Mouse (Mus musculus) gonadal fat pad, adult 2 months (tissue): ENCODE measurements around the gene Iffo2. TPM values are rescaled to one million over a fixed set of nuclear protein-coding genes. Genes with fewer than 3 reads are reported as not detected.
"Not testable (repeated sequence)": the region's sequence is repeated elsewhere in the genome, so short reads cannot be mapped to it uniquely, and the experiment has no call there.

Experiments used
- DNase-seq: peaks from one replicate; pipeline ENCODE4 v3.0.0-alpha.2; 2012; ENCODE audit warnings: low read depth
- polyA plus RNA-seq: library from polyadenylated mRNA; depleted of rRNA; stranded (reverse); fragments of >200 nt; gene quantifications from 2 replicates; pipeline ENCODE4 v1.2.3, GENCODE M21; 2012; rRNA removed

Gene Iffo2
- polyA plus RNA-seq = 7.0 and 7.3 TPM in 2 replicates

DNA sequence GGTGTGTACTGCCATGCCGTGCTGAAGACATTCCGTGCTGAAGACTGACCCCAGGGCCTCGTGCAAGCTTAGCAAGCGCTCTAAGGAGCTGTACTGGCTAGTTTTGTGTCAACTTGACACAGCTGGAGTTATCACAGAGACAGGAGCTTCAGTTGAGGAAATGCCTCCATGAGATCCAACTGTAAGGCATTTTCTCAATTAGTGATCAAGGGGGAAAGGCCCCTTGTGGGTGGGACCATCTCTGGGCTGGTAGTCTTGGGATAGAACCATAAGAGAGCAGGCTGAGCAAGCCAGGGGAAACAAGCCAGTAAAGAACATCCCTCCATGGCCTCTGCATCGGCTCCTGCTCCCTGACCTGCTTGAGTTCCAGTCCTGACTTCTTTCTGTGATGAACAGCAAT lies at the start of gene Iffo2:
Iffo2 (plus strand) TSS at position 301 of the 400 bp plus-strand sequence.
- DNase-seq = not testable (repeated sequence)

DNA sequence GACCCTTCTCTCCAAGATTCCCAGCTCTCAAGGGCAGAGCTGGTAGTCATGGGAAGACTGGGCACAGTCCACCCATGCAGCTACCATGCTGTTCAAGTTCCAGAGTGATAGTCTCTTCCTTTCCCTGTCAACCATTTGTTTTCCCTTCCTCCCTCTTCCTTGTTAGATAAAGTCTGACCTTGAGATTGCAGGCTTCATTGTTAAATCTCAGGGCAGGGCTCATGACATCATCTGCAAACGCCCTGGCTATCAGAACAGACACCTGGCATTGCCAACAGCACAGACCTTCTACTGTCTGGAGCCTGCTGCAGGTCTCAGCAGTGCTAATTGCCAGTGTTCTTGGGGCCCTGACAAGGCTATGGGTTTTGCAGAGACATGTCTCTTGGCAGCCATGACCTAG lies 48.9 kb upstream of the Iffo2 start:
- DNase-seq = no peak

DNA sequence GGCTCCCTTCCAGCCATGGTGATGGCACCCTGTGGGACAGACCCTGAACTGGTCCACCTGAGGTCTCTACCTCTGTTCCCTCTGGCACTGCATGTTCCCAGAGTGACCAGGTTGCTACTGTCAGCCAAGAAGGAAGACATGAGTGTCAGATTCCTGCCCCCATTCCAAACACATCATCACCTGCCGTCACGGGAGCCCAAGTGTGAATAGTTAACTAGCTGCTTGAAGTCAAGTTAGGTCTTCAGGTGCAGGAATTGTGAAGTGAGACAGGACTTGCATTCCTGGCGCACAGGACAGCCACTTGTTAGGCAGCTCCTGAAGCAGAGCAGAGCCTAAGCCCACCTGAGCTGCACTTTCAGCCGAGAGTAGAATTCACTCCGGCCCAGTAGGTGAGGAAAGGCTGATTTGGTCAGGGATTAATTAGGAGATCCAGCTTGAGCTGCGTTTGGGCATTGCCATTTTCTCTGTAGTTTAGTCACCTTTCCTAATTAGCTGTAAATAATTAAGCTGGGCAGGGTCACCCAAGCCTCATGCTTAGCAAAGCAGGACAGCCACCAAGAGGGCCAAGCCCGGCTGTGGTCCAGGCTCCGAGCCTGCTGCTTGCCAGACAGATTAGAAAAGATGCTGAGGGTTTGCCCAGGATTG lies 46.8 kb upstream of the Iffo2 start:
- DNase-seq = no peak

DNA sequence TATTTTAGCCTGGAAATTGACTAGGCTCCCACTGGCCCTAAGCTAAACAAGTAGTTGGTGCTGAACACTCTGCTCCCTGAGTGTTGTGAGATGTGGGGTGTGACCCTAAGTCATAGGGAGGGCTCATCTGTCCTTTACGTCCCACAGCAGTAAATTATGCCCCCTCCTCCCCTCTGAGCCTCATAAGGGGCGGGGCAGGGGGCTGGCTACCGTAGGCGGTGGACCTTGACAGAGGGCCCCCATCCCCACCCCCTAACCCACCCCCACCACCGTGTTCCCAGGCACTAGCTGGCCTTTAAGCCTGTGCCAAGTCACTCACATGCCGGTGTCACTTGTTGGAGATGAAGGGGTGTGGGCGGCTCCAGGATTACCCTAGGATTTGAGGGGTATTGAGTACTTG lies 45.9 kb upstream of the Iffo2 start:
- no peak for DNase-seq

DNA sequence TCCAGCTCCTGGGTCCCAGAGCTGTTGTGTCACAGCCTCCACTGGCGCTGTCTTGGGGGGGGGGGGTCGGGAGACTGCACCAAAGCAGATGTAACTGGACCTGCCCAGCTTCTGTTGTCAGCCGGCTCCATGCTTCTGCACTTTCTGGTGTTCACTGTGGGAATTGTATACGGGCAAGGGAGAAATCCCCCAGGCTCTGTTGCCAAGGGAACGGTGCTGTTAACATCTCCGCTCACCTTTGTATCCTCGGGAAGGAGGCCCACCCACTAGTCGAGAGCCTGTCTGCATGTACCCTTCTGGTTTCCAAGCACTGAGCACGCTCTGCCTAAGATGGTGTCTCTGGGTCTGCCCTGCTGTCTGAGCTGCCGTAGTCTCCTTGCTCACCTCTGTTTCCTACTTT lies 43.3 kb upstream of the Iffo2 start:
- DNase-seq = no peak

DNA sequence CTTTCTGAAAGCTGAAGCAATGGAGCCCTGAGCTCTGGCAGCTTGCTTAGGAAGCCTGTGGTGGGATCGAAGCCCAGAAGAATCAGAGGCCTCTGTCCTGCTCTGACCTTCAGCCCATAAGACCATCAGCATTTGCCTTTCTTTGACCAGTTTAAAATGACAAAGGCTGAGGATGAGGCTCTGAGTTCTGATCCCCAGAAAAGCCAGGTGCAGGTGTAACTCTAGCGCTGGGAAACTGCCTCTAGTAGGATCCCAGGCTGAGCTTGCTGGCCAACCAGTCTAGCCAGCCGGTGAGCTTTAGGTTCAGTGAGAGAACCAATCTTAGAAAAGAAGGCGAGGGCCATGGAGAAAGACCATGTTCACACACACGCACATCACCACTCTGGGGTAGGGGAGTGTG lies 42.0 kb upstream of the Iffo2 start:
- no peak for DNase-seq

DNA sequence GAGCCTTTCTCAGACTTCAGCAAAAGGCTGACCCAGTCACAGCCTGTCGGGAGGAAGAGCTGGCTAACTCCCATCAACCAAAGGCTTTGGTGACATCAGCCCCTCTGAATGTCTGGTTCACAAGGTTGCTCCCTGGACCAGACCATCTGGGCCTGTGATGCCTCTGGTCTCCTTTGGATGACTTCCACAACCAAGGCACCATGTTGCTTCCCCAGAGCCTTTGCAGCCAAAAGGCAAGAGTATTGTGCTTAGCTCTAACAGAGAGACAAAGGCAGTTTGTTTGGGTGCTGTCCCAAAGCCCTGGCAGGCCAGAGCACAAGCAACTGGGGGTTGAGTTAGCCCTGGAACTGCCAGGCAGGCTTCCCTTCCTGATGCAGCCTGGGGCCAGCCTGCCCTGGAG lies 40.4 kb upstream of the Iffo2 start:
- DNase-seq = no peak

DNA sequence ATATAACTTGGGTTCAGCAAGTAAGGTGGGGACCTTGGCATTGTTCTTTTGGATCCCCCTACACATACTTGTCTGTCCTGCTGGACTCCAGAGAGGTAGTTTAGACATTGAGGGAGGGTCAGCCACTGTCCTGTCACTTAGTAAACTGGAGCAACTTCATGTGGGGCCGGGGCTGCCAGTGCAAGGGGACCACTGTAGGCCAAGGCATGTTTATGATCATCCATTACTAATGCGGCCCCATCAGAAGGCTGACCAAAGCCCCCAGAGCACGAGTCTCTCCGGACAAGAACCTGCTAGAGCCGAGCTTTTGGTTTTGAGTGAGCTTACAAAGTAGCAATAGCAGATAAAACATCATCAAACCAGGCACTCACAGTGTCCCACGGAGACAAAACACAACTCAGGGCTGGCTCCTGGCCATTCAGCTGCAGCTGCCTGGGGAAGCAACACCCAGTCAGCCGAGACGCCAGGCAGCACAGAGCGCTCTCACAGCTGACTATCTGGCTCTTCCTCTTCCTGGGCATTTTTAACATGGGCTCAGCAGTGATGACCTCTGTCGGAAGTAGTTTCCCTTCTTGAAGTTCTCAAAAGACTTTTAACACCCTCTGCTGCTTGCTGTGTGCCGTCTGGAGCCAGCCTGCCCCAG lies 39.8 kb upstream of the Iffo2 start:
- DNase-seq = no peak

DNA sequence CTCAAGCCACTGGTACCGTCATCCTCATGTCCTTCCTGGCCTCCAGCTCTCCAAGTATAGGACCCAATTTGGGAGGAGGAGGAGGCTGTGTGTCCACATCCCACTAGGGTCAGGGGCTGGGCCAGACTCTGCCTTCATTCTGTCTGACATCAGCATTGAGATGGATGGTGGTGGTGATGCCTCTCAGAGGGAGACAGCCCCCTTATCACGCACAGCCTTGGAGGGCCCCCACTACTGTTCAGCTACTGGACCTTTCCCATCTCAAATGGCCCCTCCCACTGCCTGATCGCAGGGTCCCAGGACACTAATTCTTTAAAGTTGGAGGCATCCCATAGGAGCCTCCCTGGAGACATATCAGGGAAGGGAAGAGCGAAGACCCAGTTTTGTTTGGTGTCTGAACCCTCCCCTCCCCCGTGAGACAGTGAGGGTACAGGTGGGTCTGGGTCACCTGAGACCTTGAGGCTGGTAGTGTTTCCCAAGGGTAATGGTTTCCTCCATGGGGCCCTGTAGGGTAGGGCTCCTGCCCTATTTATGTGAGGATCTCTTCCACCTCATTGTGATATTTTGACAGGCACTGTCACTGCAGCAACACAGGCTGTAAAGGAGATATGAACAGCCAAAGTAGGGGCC lies 38.7 kb upstream of the Iffo2 start:
- DNase-seq = no peak

DNA sequence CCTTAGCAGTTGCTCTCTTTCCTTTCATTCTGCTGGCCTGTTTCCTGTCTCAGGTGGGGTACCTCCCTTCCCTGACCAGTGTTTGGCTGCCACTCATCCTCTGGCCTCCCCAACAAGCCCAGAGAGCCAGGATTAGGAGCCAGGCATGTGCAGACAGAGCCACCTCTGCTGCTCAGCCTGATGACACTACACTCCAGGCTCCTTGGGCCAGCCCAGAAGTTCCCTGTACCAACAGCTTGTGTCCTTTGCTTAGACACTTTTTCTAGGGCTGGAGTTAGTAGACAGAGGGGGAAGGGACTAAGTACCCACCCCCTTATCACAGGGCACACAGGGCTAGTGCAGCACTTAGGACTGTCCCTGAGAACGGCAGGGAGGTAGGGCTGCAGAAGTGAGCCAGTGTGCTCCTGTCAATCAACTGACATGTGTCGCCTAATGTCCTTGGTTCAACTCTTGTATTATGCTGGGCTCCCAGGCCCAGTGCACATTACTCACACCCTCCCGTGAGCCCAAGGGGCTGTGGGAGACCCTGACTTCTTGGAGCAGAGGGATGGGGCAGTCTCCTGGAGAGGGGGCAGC lies 38.0 kb upstream of the Iffo2 start:
- DNase-seq = no peak

DNA sequence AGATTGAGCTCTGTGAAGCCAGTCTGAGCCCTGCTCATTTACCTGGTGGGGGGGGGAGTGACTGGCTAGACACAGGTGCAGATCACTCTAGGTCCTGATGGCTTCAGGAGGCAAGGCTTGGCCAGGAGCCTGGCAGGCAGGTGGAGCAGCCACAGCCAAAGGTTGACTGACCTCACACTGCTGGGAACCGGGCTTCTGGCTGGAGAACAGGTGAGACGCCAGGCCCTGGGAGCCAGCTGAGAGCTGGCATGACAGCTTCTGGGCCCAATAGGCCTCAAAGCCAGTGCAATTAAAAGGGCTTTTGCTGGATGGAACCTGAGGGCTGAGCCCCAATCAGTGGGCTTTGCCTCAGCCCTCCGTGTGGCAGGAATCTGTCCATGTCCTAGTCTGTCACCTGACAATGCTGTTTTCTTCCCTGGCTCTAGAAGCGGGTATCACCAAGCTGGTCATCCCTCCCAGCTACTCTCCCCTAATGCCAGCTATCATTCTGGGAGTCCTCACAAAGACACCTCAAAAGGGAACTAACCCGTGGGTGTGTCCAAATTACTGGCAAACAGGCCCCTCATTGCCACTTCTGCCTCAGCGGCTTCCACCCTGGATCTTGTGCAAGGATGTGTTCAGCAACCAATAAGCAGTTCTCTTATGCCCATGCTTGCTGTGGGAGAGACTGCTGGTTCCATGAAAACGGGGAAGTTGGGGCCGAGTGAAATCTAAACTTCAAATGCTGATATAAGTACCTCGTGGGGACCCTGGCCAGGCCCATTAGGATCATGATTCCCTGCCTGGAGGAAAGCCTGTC lies 36.9 kb upstream of the Iffo2 start:
- no peak for DNase-seq

DNA sequence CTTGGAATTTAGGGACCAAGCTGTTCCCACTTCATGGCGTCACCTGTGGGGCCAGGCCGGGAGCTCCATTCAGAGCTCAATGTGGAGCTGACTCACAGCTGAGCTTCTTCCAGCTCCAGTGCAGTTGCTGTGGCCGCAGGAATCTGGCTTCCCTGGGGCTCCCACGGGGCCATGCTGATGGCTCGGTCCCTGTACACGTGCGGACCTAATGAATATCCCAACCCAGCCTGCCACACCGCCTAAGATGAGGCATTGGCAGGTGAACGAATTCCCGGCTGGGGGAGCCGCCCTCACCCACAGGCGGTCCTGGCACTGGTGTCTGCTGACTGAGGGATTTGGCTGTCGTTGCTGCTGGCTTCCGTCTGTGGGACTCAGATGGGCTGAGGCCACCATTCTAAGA lies 29.5 kb upstream of the Iffo2 start:
- no peak for DNase-seq

DNA sequence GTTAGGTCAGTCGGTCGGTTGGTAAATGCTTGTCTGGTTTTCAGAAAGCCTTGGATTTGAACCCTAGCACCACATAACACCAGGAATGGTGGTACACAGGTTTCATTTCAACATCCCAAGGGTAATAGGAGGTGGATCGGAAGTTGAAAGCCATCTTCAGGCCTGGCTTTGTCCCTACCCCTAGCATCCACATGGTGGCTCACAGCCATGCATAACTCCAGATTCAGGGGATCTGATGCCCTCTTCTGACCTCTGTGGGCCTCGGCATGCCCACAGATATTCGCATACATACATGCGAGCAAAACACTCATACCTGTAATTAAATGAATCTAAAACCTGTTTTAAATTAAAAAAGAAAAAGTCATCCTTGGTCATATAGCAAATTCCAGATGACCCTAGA lies 28.6 kb upstream of the Iffo2 start:
- no peak for DNase-seq

DNA sequence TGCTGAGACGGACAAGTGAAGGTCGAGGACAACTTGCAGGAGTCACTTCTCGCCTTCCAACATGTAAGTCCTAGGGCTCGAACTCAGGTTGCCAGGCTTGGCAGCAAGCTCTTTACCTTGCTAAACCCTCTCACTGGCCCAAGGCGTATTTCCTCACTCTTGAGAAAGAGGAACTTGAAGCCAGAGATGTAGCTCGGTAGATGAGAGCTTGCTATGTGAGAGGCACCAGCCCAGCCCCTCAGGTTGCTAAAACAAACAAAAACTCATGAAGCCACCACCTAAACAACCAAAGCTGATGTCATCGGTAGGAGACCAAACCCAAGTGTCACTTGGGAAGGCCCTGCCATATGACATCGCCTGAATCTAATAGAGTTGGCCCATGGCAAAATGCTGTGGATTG lies 26.4 kb upstream of the Iffo2 start:
- DNase-seq = no peak

DNA sequence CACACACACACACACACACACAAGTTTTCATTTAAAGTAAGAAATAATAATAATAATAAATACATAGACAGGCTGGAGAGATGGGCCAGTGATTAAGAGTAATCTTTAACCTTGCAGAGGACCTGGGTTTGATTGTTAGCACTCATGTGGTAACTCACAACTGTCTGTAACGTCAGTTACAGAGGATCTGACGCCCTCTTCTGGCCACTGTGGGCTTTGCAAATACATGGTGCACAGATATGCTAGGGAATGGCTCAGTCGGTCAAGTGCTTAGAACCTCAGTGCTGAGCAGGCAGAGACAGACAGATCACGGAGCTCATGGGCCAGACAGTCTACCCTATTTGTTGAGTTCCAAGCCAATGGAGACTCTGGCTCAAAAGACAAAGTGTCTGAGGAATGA lies 24.6 kb upstream of the Iffo2 start:
- DNase-seq = no peak

DNA sequence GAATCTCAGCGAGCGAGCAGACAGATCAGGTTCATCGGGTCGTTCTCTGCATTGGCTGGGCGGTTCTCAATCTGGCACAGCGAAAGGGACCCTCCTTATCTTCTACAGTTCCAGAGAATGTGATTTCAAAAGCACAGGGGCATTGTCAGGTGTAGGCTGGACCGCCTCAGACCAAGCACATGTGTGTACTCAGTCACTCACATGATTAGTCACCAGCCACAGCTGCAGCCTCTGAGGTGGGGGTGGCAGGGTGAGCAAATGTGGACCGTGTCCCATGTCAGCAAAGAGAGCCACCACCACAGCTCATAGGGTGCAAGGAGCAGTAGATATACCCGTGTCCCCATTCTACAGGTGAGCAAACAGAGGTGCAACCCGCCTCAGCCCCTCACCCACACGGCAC lies 23.6 kb upstream of the Iffo2 start:
- no peak for DNase-seq

DNA sequence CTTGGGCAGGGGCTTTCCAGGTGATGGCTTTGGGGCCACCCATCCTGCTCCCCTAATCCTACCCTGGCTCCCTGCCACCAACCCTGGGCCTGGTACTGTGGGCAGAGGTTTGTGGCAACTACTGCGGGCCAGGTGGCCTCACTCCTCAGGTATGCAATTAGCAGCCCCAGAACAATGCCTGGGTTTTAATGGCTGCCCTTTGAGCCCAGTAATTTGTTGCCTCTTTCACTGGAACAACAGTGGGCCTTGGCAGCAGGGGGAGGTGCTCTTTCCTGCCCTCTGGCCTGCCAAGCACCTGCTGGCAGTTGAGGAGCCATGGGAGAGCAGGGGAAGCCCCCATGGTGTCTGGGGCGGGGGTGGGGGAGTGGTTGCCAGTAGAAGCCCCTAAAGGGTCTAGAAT lies 21.3 kb upstream of the Iffo2 start:
- no peak for DNase-seq

DNA sequence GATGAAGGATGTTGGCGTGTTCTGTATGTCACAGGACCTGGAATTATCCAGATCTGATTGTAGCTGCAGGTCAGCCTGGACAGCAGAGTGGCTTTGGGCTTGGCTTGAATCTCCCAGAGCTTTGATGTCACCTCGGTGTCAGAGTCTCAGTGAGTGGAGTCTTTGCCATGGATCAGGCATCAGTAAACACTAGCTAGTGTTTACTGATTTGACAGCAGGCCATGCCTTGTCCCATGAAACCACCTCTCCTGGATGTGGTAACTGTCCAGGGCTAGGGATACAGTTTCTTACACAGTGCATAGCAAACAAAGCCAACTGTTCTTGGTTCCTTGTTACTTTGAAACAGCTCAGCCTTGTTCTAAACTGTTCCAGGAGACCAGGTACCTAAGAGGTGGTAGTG lies 18.8 kb upstream of the Iffo2 start:
- DNase-seq = no peak

DNA sequence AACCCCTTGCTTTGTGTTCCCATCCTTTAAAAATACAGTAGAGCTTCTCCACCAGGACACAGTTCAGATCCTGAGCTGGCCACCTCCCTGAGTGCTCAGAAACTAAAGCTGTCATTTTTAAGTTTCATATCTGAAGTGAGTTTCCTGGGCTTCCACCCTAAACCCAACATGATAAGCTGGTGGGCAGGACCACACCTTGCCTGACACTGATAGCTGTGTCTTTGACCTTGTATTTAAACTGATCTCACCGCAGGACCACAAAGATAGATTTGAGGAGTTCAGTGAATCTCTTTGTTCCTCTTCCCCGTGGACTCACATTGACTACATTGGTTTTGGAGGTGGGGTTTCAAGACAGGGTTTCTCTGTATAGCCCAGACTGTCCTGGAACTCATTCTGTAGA lies 17.4 kb upstream of the Iffo2 start:
- no peak for DNase-seq

DNA sequence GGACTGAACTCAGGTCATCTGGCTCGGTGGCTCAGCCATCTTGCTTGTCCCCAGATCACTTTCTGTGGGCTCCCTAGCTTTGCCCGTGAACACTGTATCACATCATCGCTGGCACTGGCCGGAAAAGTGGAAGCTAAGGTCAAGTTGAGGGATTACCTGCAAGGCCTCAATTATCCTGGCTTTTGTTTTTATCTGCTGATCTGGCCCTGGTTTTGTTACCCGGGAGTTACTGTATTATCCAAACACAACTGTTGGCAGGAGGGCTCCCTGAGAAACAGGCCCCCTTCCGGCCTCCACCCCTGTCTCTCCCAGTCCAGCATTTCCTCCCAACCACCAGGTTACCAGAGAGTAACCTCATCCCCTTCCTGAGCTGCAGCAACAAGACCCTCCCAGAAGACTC lies 11.1 kb upstream of the Iffo2 start:
- DNase-seq = no peak

DNA sequence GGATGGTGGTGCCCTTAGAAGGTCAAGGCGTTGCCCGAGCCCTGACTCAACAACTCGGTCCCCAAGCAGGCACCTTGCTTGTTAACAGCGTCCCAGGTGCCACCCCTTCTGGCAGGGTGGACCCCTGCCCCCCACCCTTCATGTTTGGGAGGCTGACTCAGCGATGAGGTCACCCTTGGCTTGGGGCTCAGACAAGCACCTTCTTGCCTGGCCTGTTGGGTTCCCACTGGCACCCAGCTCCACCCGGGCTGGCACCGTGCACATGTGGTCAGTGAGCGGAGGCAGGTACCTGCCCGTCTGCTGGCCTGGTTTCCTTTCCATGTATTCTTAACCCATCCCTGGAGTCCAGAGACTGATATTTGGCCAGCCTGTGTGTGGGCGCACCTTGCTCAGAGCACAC lies 8.4 kb upstream of the Iffo2 start:
- no peak for DNase-seq

DNA sequence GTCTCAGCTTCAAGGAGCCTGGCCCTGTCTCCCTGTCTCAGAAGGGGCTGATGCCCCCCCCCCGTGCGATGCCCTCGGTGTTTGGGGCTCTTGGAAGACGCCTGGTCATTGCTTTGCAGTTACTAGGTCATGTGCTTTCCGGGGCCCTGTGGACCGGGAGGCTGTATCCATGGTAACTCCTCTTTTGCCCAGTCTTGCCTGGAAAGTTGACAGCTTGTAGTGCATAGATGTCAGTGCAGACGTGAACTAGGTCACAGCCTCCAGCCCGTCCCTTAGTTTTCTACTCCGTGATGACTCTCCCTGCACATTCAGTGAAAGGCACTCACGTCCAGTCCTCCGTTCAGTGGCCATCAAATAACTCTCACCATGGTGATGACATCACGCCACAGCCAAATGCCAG lies 3.9 kb upstream of the Iffo2 start:
- DNase-seq = no peak
